Mouse (Mus musculus): ENCODE data around the gene Taf1c.

Gene Taf1c

GRCm38 (mm10) chr8:119623744-119624143 is 18.7 kb upstream of the Taf1c start:
- in situ Hi-C loops (cut with MboI; ENCODE audit: low sequenced_read_pairs): no loop called here

- in situ Hi-C loops (cut with MboI; ENCODE audit: low sequenced_read_pairs): no loop called here
Observed at GRCm38 (mm10) chr8:119623061-119623460, 18.0 kb upstream of the Taf1c start.

GRCm38 (mm10) chr8:119622555-119622954 is 17.5 kb upstream of the Taf1c start:
- in situ Hi-C loops (cut with MboI; ENCODE audit: low sequenced_read_pairs): no loop called here

- in situ Hi-C loops (cut with MboI; ENCODE audit: low sequenced_read_pairs): no loop called here
Observed at GRCm38 (mm10) chr8:119620848-119621465, 15.9 kb upstream of the Taf1c start.

- in situ Hi-C loops (cut with MboI; ENCODE audit: low sequenced_read_pairs): no loop called here
Observed at GRCm38 (mm10) chr8:119620116-119620840, 15.3 kb upstream of the Taf1c start.

- in situ Hi-C loops (cut with MboI; ENCODE audit: low sequenced_read_pairs): no loop called here
Observed at GRCm38 (mm10) chr8:119618887-119619286, 13.9 kb upstream of the Taf1c start.

- in situ Hi-C loops (cut with MboI; ENCODE audit: low sequenced_read_pairs): no loop called here
Observed at GRCm38 (mm10) chr8:119617586-119617985, 12.6 kb upstream of the Taf1c start.

GRCm38 (mm10) chr8:119616811-119617210 is 11.8 kb upstream of the Taf1c start:
- in situ Hi-C loops (cut with MboI; ENCODE audit: low sequenced_read_pairs): no loop called here

- in situ Hi-C loops (cut with MboI; ENCODE audit: low sequenced_read_pairs): no loop called here
Observed at GRCm38 (mm10) chr8:119616358-119616757, 11.3 kb upstream of the Taf1c start.

- in situ Hi-C loops (cut with MboI; ENCODE audit: low sequenced_read_pairs): no loop called here
Observed at GRCm38 (mm10) chr8:119615096-119615495, 10.1 kb upstream of the Taf1c start.

GRCm38 (mm10) chr8:119612471-119612870 is 7.4 kb upstream of the Taf1c start, which contains the start of gene Adad2:
Adad2 (plus strand) TSS chr8:119612747.
- in situ Hi-C loops (cut with MboI; ENCODE audit: low sequenced_read_pairs): no loop called here

- in situ Hi-C loops (cut with MboI; ENCODE audit: low sequenced_read_pairs): no loop called here
Observed at GRCm38 (mm10) chr8:119606224-119606623, 1.2 kb upstream of the Taf1c start.

GRCm38 (mm10) chr8:119604398-119604803 is 621 bp downstream of the Taf1c start:
- in situ Hi-C loops (cut with MboI; ENCODE audit: low sequenced_read_pairs): no loop called here

GRCm38 (mm10) chr8:119603771-119604170 is 1.3 kb downstream of the Taf1c start:
- in situ Hi-C loops (cut with MboI; ENCODE audit: low sequenced_read_pairs): no loop called here

GRCm38 (mm10) chr8:119591456-119591855 is 13.6 kb downstream of the Taf1c start:
- in situ Hi-C loops (cut with MboI; ENCODE audit: low sequenced_read_pairs): no loop called here

- in situ Hi-C loops (cut with MboI; ENCODE audit: low sequenced_read_pairs): no loop called here
Observed at GRCm38 (mm10) chr8:119590348-119590747, 14.7 kb downstream of the Taf1c start.

- in situ Hi-C loops (cut with MboI; ENCODE audit: low sequenced_read_pairs): no loop called here
Observed at GRCm38 (mm10) chr8:119588844-119589243, 16.2 kb downstream of the Taf1c start.

GRCm38 (mm10) chr8:119588321-119588720 is 16.7 kb downstream of the Taf1c start:
- in situ Hi-C loops (cut with MboI; ENCODE audit: low sequenced_read_pairs): no loop called here

- in situ Hi-C loops (cut with MboI; ENCODE audit: low sequenced_read_pairs): no loop called here
Observed at GRCm38 (mm10) chr8:119585901-119586300, 19.1 kb downstream of the Taf1c start.

- in situ Hi-C loops (cut with MboI; ENCODE audit: low sequenced_read_pairs): no loop called here
Observed at GRCm38 (mm10) chr8:119580441-119581161, 24.4 kb downstream of the Taf1c start.

GRCm38 (mm10) chr8:119579096-119579495 is 25.9 kb downstream of the Taf1c start:
- in situ Hi-C loops (cut with MboI; ENCODE audit: low sequenced_read_pairs): no loop called here

GRCm38 (mm10) chr8:119575366-119575726 is 29.7 kb downstream of the Taf1c start:
- in situ Hi-C loops (cut with MboI; ENCODE audit: low sequenced_read_pairs): no loop called here
